Mouse (Mus musculus) hindbrain, postnatal 0 days (tissue): ENCODE measurements around the gene Alb. TPM values are rescaled to one million over a fixed set of nuclear protein-coding genes. Genes with fewer than 3 reads are reported as not detected.
A peak's percentile ranks its signal among the peaks of the same experiment; 100 is the strongest.

Experiments
- ATAC-seq: fragments of 200-750 bp; cut with Nextera tagmentation; 2 replicates; pipeline ENCODE4 v1.8.0; 2017; ENCODE audit warnings: mild to moderate bottlenecking, moderate TSS enrichment, moderate library complexity
- DNase-seq: peaks from one replicate; pipeline ENCODE4 v3.0.0-alpha.2; 2015; ENCODE audit warnings: low spot score
- H3K27ac ChIP-seq: fragments of 300-500 bp; sonication (generic); 2 replicates; pipeline ENCODE4 v1.5.1; 2014; ENCODE audit warnings: mild to moderate bottlenecking
- H3K27me3 ChIP-seq: fragments of 300-500 bp; sonication (generic); 2 replicates; pipeline ENCODE4 v1.6.1; 2014; ENCODE audit warnings: low read length, mixed read lengths; ENCODE audit not compliant: insufficient read depth
- H3K36me3 ChIP-seq: fragments of 300-500 bp; sonication (generic); 2 replicates; pipeline ENCODE4 v1.6.1; 2014; ENCODE audit warnings: low read length, mixed read lengths; ENCODE audit not compliant: insufficient read depth
- H3K4me1 ChIP-seq: fragments of 300-500 bp; sonication (generic); 2 replicates; pipeline ENCODE4 v1.6.1; 2014; ENCODE audit warnings: antibody characterized with exemption, low read length, mixed read lengths; ENCODE audit not compliant: insufficient read depth
- H3K4me2 ChIP-seq: fragments of 300-500 bp; sonication (generic); 2 replicates; pipeline ENCODE4 v1.6.1; 2014; ENCODE audit warnings: low read depth, mild to moderate bottlenecking, low read length, moderate library complexity, mixed read lengths
- H3K4me3 ChIP-seq: fragments of 300-500 bp; sonication (generic); 2 replicates; pipeline ENCODE4 v1.5.1; 2014; ENCODE audit warnings: low read length
- H3K9ac ChIP-seq: fragments of 300-500 bp; sonication (generic); replicated peaks from 2 replicates; pipeline ENCODE4 v1.6.1; 2014; ENCODE audit warnings: mild to moderate bottlenecking, low read length, moderate library complexity, mixed read lengths
- H3K9me3 ChIP-seq: fragments of 300-500 bp; sonication (generic); 2 replicates; pipeline ENCODE4 v1.6.1; 2016; ENCODE audit warnings: low read length, mixed read lengths
- CTCF ChIP-seq: IDR thresholded peaks from 2 replicates; pipeline ENCODE4 v1.5.1; 2016; ENCODE audit warnings: antibody characterized with exemption, control low read depth, low read depth
- WGBS: fragments of 180-500 bp; shearing (Covaris S2); extraction: QIAGEN DNeasy Blood & Tissue Kit; methylation state at CpG from one replicate; pipeline ENCODE4 v1.1.7; 2014; 5-methylcytosine and 5-hydroxymethylcytosine counted together
- polyA plus RNA-seq: library from polyadenylated mRNA; unstranded; fragments of >200 nt; fragmentation: Nextera tagmentation; extraction: Ambion mirVana; gene quantifications from 2 replicates; pipeline ENCODE4 v1.2.1, GENCODE M21; 2015
- total RNA-seq: library from RNA; depleted of rRNA; stranded (reverse); fragments of >200 nt; gene quantifications from 2 replicates; pipeline ENCODE4 v1.2.3, GENCODE M21; 2014

Gene Alb
- total and polyA plus RNA-seq, 2 experiments from 2014 or later, result 0.21 TPM; not detected in 1

DNA sequence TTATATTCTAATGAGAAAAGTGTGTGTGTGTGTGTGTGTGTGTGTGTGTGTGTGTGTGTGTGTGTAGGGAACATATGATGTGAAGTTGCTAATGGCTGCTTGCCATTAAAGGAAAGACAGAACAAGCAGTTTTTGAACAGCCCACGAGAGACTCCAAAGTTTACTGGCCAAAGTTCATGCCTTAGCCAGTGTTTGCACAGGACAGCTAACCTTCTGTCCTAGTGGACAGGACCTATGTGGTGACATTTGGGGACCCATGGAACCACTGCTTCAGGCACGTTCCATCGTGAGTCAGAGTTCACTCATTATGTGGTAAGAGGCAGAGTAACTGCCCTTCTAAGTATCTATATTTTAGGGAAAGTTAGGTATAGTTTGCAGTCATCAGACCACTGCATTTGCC, 13.1 kb upstream of the Alb start:
- WGBS, result 84% methylated on average over 3 of the region's 3 CpGs
- no peaks in the 10 kb centered on the region for H3K27me3 ChIP-seq
- TF ChIP-seq CTCF, result no peak

DNA sequence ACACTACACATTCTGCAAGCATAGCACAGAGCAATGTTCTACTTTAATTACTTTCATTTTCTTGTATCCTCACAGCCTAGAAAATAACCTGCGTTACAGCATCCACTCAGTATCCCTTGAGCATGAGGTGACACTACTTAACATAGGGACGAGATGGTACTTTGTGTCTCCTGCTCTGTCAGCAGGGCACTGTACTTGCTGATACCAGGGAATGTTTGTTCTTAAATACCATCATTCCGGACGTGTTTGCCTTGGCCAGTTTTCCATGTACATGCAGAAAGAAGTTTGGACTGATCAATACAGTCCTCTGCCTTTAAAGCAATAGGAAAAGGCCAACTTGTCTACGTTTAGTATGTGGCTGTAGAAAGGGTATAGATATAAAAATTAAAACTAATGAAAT, 10.7 kb upstream of the Alb start:
- no peak overlapping the region for H3K27ac ChIP-seq
- no peaks in the 10 kb centered on the region for H3K9me3 ChIP-seq
- H3K36me3 ChIP-seq, result no peaks in the 10 kb centered on the region
- DNase-seq (no peak), ATAC-seq (no peak)
- TF ChIP-seq CTCF, result no peak
- no peak overlapping the region for H3K9ac ChIP-seq
- H3K27me3 ChIP-seq, result no peaks in the 10 kb centered on the region
- H3K4me3 ChIP-seq, result no peak overlapping the region
- 83% methylated on average over 5 of the region's 5 CpGs for WGBS
- no peaks in the 10 kb centered on the region for H3K4me1 ChIP-seq
- no peak overlapping the region for H3K4me2 ChIP-seq

More for the DNA sequence above, 13.1 kb upstream of the Alb start:
- Histone ChIP-seq H3K4me2 (no peak overlapping the region), H3K4me1 (no peaks in the 10 kb centered on the region), H3K9ac (no peak overlapping the region), H3K4me3 (no peak overlapping the region), H3K27ac (no peak overlapping the region), H3K36me3 (no peaks in the 10 kb centered on the region), H3K9me3 (no peaks in the 10 kb centered on the region)
- DNase-seq (no peak), ATAC-seq (no peak)

DNA sequence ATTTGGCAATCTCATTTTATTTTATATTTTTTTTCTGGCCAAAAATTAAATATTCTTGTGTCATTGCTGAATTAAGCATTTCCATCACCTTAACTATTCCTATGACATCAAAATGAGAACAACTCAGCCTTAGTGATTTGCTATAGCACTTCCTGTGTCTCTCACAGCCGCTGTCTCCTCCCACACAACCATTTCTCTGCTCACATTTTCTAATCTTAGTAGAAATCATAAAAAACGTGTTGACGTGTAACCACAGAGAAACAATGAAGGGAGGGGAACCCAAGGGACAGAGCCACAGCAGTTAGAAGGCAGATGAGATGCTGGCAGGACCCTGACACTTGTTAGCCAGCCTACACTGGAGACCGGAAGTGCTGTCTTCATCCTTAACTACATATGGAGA, 8.0 kb upstream of the Alb start:
- Histone ChIP-seq H3K36me3 (no peaks in the 10 kb centered on the region), H3K27ac (no peak overlapping the region), H3K4me1 (no peaks in the 10 kb centered on the region), H3K9ac (no peak overlapping the region), H3K9me3 (no peaks in the 10 kb centered on the region), H3K4me2 (no peak overlapping the region), H3K27me3 (no peaks in the 10 kb centered on the region), H3K4me3 (no peak overlapping the region)
- ATAC-seq (no peak), DNase-seq (no peak)
- TF ChIP-seq CTCF, result no peak
- 72% methylated on average over 4 of the region's 4 CpGs for WGBS

DNA sequence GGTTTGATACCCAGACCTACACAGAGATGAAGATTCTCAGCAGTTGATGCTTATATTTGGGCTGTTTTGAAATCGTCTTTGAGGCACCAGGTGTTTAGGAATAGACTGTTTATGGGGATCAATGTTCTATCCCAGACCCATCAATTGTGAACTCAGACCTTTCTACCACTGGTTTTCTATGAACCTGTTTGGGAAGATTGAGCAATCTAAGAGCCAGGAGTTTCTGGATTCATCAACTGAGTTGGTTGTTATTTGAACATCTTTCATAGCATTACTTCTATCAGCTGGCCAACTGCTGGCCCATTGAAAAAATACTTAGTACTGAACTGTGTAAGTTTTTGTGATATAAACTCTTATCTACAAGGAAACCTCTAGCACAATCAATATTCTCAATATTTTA, 3.5 kb upstream of the Alb start:
- DNase-seq, result no peak
- Histone ChIP-seq H3K4me1 (no peaks in the 10 kb centered on the region), H3K4me3 (no peak overlapping the region), H3K9ac (no peak overlapping the region), H3K4me2 (no peak overlapping the region), H3K27me3 (no peaks in the 10 kb centered on the region), H3K36me3 (no peaks in the 10 kb centered on the region), H3K27ac (no peak overlapping the region), H3K9me3 (no peaks in the 10 kb centered on the region)
- TF ChIP-seq CTCF, result no peak
- 93% methylated on average over 1 of the region's 1 CpGs for WGBS
- ATAC-seq, result no peak

DNA sequence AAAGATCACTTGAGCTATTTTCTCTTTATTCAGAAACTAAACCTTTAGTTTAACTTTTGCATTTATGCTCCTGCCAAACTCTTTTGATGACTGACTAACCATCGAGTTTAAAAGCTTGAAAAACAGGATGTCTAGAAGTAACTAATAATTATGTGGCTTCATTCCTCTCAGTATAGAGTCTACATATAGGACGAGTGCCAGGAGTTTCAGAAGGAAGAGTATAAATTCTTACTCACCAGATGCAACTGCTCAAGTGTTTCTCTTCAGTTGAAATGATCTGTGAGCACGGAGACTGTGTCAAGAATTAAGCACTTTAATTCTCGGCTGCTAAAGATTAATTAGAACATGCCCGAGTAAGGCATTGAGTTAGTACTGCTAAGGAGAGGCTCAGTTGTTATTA, 2.0 kb upstream of the Alb start:
- no peak overlapping the region for H3K27ac ChIP-seq
- no peak overlapping the region for H3K4me2 ChIP-seq
- ATAC-seq, result no peak
- no peaks in the 10 kb centered on the region for H3K9me3 ChIP-seq
- H3K9ac ChIP-seq, result no peak overlapping the region
- no peak overlapping the region for H3K4me3 ChIP-seq
- no peaks in the 10 kb centered on the region for H3K4me1 ChIP-seq
- no peaks in the 10 kb centered on the region for H3K27me3 ChIP-seq
- no peak for DNase-seq
- 78% methylated on average over 5 of the region's 5 CpGs for WGBS
- TF ChIP-seq CTCF, result no peak
- no peaks in the 10 kb centered on the region for H3K36me3 ChIP-seq

DNA sequence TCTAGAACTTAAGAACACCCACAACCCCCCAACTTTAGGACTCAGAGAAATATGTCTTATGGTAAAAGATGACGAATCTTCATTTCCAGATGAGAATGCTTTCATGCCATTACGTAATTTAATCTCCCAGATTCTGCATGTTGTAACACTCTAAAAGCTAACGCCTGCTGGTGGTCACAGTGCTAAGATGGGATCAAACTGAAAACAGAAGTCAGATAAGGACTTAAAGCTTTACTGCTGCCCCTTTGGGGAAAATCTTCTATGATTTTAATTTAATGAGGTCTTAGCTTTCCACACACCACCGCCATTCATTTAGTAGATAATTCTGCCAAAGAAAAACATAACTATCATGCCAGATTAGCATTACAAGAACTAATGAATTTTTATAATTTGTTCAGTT, 6.1 kb downstream of the Alb start:
- Histone ChIP-seq H3K4me2 (no peak overlapping the region), H3K9ac (no peak overlapping the region), H3K27me3 (no peaks in the 10 kb centered on the region), H3K4me1 (no peaks in the 10 kb centered on the region), H3K9me3 (no peaks in the 10 kb centered on the region), H3K27ac (no peak overlapping the region), H3K36me3 (no peaks in the 10 kb centered on the region), H3K4me3 (no peak overlapping the region)
- no peak for DNase-seq
- ATAC-seq, result no peak
- no peak for TF ChIP-seq CTCF
- WGBS, result 73% methylated on average over 4 of the region's 4 CpGs

DNA sequence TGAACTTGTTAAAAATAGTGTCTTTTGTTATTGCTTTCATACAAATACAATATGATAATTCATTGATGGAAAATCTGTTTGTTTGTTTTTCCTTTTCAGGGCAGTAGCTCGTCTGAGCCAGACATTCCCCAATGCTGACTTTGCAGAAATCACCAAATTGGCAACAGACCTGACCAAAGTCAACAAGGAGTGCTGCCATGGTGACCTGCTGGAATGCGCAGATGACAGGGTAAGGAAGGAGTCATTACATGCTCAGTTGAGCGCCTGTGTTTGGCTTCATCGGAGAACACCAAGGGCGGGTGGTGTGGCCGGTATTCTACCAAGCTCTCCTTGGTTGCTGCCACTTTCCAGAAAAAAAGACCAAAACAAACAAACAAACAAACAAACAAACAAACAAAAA, 6.5 kb downstream of the Alb start:
- 13% methylated on average over 6 of the region's 6 CpGs for WGBS
- H3K27ac ChIP-seq, result no peak overlapping the region
- H3K36me3 ChIP-seq, result no peaks in the 10 kb centered on the region
- H3K9ac ChIP-seq, result no peak overlapping the region
- ATAC-seq (peak; percentile 76), DNase-seq (peak; percentile 55)
- no peaks in the 10 kb centered on the region for H3K4me1 ChIP-seq
- no peaks in the 10 kb centered on the region for H3K9me3 ChIP-seq
- H3K4me2 ChIP-seq, result no peak overlapping the region
- H3K27me3 ChIP-seq, result no peaks in the 10 kb centered on the region
- no peak for TF ChIP-seq CTCF
- H3K4me3 ChIP-seq, result no peak overlapping the region
